Mouse (Mus musculus): Measurements from ENCODE around the gene Rab11fip4. TPM values are rescaled to one million over a fixed set of nuclear protein-coding genes. Genes with fewer than 3 reads are reported as not detected.

The Rab11fip4 gene
- polyA plus RNA-seq (2014; fragmentation: Illumina TruSeq; extraction: RNeasy Lipid Tissue Mini Kit (QIAGEN cat#74804)), result 1.5 TPM

GRCm38 (mm10) chr11:79590664-79591590, at the start of gene Rab11fip4:
Rab11fip4 (plus strand) TSS chr11:79591212.

Other genes with a start within 250 kb of the Rab11fip4 start
- gene Omg, start 87.1 kb upstream of the Rab11fip4 start, polyA plus RNA-seq (2014; fragmentation: Illumina TruSeq; extraction: RNeasy Lipid Tissue Mini Kit (QIAGEN cat#74804)), result 1.1 TPM
- 13.2 TPM for gene Evi2b, start 67.5 kb upstream of the Rab11fip4 start, polyA plus RNA-seq (2014; fragmentation: Illumina TruSeq; extraction: RNeasy Lipid Tissue Mini Kit (QIAGEN cat#74804))
- gene Evi2, start 60.6 kb upstream of the Rab11fip4 start, polyA plus RNA-seq (2014; fragmentation: Illumina TruSeq; extraction: RNeasy Lipid Tissue Mini Kit (QIAGEN cat#74804)), result 0.63 TPM
- gene Evi2a, start 60.6 kb upstream of the Rab11fip4 start, polyA plus RNA-seq (2014; fragmentation: Illumina TruSeq; extraction: RNeasy Lipid Tissue Mini Kit (QIAGEN cat#74804)), result 13.1 TPM

Data from ovary, adult 10 weeks (tissue).